Mouse (Mus musculus) forebrain, embryonic 13.5 days (tissue): ENCODE measurements at regions not wholly inside any gene's neighbourhood (a gene's known extent, or its start where the extent isn't known, plus 50 kb on each side); places are given as distances from the start of the nearest gene placed in this dataset.

Experiments used
- ATAC-seq: fragments of 200-750 bp; cut with Nextera tagmentation; 2 replicates; pipeline ENCODE4 v1.8.0; 2017
- H3K27ac ChIP-seq: fragments of 300-500 bp; sonication (generic); 2 replicates; pipeline ENCODE4 v1.5.1; 2015; ENCODE audit warnings: inconsistent platforms, mild to moderate bottlenecking, moderate library complexity
- H3K27me3 ChIP-seq: fragments of 300-500 bp; sonication (generic); 2 replicates; pipeline ENCODE4 v1.6.1; 2015; ENCODE audit warnings: mild to moderate bottlenecking, inconsistent platforms
- H3K36me3 ChIP-seq: fragments of 300-500 bp; sonication (generic); 2 replicates; pipeline ENCODE4 v1.6.1; 2015; ENCODE audit warnings: mild to moderate bottlenecking, inconsistent platforms; ENCODE audit not compliant: poor library complexity, severe bottlenecking
- H3K4me1 ChIP-seq: fragments of 300-500 bp; sonication (generic); 2 replicates; pipeline ENCODE4 v1.6.1; 2015; ENCODE audit warnings: inconsistent platforms
- H3K4me2 ChIP-seq: fragments of 300-500 bp; sonication (generic); 2 replicates; pipeline ENCODE4 v1.6.1; 2015; ENCODE audit warnings: inconsistent platforms, mild to moderate bottlenecking, moderate library complexity
- H3K4me3 ChIP-seq: fragments of 300-500 bp; sonication (generic); 2 replicates; pipeline ENCODE4 v1.5.1; 2015; ENCODE audit warnings: mild to moderate bottlenecking, inconsistent platforms
- H3K9ac ChIP-seq: fragments of 300-500 bp; sonication (generic); 2 replicates; pipeline ENCODE4 v1.6.1; 2015; ENCODE audit warnings: mild to moderate bottlenecking, inconsistent platforms
- H3K9me3 ChIP-seq: fragments of 300-500 bp; sonication (generic); replicated peaks from 2 replicates; pipeline ENCODE4 v1.6.1; 2016; ENCODE audit warnings: inconsistent platforms
- WGBS: fragments of 180-500 bp; shearing (Covaris S2); methylation state at CpG from one replicate; pipeline ENCODE4 v1.1.7; 2015; 5-methylcytosine and 5-hydroxymethylcytosine counted together

DNA sequence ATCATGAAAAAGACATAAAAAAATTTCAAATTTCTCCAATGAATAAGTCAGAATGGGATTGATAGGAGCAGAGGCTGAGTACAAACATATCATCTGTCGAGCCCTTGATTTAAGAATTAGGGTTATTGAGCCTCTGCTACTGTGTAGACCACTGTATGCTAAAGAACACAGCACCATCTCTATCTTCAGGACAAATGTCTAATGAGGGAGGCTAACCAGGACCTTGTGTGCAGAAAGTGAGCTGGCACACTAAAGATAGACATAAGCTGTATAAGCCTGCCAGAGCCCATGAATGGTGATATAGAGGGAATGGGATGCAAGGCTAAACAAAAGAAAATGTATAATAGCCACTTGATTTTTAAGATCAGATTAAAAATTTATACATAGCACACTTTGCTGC, 502.2 kb upstream of the Luzp2 start:
- H3K9me3 ChIP-seq: no peaks in the 10 kb centered on the region
- H3K36me3 ChIP-seq: no peaks in the 10 kb centered on the region
- H3K27me3 ChIP-seq: no peaks in the 10 kb centered on the region
- H3K4me1 ChIP-seq: no peaks in the 10 kb centered on the region
- no peak overlapping the region for H3K4me3 ChIP-seq
- no peak overlapping the region for H3K27ac ChIP-seq
- no peak overlapping the region for H3K4me2 ChIP-seq
- no peak overlapping the region for H3K9ac ChIP-seq
- ATAC-seq: no peak
- WGBS: 72% methylated on average over 1 of the region's 1 CpGs

GRCm38 (mm10) chr7:54334916-54335315, 500.4 kb upstream of the Luzp2 start:
- Histone ChIP-seq H3K4me1 (no peaks in the 10 kb centered on the region), H3K27me3 (no peaks in the 10 kb centered on the region), H3K9me3 (no peaks in the 10 kb centered on the region), H3K9ac (no peak overlapping the region), H3K36me3 (no peaks in the 10 kb centered on the region), H3K27ac (no peak overlapping the region), H3K4me2 (no peak overlapping the region), H3K4me3 (no peak overlapping the region)
- no peak for ATAC-seq
- 85% methylated on average over 1 of the region's 1 CpGs for WGBS

DNA sequence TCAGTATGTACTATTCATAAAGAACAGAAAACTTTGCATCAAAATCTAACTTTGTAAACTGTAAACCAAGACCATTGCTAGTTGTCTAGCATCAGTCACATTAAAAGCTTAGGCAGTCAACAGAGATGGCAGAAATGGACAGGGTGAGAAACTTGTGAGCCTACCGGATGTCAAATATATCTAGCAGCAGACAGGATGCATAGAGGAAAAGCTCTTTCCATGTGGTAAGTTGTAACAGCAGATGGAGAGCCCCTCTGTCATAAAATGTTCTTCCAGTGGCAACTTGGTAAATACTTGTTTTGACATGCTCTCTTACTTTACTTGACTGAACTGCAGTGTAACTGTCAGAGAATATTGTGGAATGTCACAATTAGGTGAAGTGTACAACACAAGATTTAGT, 494.8 kb upstream of the Luzp2 start:
- ATAC-seq: peak; percentile 83; the same call in 1 of the 2 replicates
- H3K27ac ChIP-seq: no peak overlapping the region

More for the DNA sequence above, 494.8 kb upstream of the Luzp2 start:
- WGBS: 88% methylated on average over 1 of the region's 1 CpGs
- no peaks in the 10 kb centered on the region for H3K36me3 ChIP-seq
- H3K4me2 ChIP-seq: no peak overlapping the region
- H3K9ac ChIP-seq: no peak overlapping the region
- no peaks in the 10 kb centered on the region for H3K4me1 ChIP-seq
- no peak overlapping the region for H3K4me3 ChIP-seq
- no peaks in the 10 kb centered on the region for H3K27me3 ChIP-seq
- H3K9me3 ChIP-seq: no peaks in the 10 kb centered on the region
